Comparison of ENCODE assay signal across 11 mouse cellular contexts in genomic region chr15:92520677-92521225, GRCm38 (mm10).
DNase-seq lines count a peak whose midpoint lies in the region; ATAC-seq and TF ChIP-seq lines count a peak whose summit lies in the region.
"Had no signal": no experiment of that assay in that cellular context is flagged by ENCODE, and none has a peak within 500 bp of the region (broad histone marks: within the 10 kb centered on the region; RNA-seq: fewer than 3 reads in every experiment).

No protein-coding gene starts in this region.

- H3K27ac ChIP-seq in lung, embryonic 14.5 days (ENCODE audit: low read depth), result no peak overlapping the region
- H3K27ac ChIP-seq: kidney, postnatal 0 days had no signal

- TF ChIP-seq CTCF in lung, embryonic 14.5 days (IDR thresholded peaks at IDR 0.05; ENCODE audit: low read depth), result no peak

- H3K36me3 ChIP-seq in lung, embryonic 14.5 days (ENCODE audit: insufficient read depth), result no peaks in the 10 kb centered on the region

- DNase-seq in cerebellum, postnatal 10 days, result peak; percentile 34 to 41
- no peak for DNase-seq in cerebellum, adult 18-20 months
- peak; percentile 33 for DNase-seq in lung, embryonic 14.5 days
- DNase-seq in lung, adult 18-20 months, result no peak
- peak; percentile 26 to 30 for DNase-seq in layer of hippocampus, postnatal 10 days (ENCODE audit: low spot score in 2 of 2)
- peak; percentile 27 for DNase-seq in retina, embryonic 14.5 days (ENCODE audit: low spot score)
- no peak for DNase-seq in yolk sac, embryonic 10.5 days (ENCODE audit: low spot score)
- no peak for DNase-seq in kidney, postnatal 36 days
- DNase-seq: lung, postnatal 4 days had no signal

- H3K4me2 ChIP-seq in lung, embryonic 14.5 days, result peak overlapping the region; percentile 31; the same call in 1 of the 2 replicates

- 23% methylated on average over 19 of the region's 19 CpGs for WGBS in lung, embryonic 14.5 days

- H3K9me3 ChIP-seq in lung, embryonic 14.5 days (ENCODE audit: low read depth, low read length), result no peaks in the 10 kb centered on the region

- ATAC-seq in lung, embryonic 14.5 days (ENCODE audit: insufficient read depth), result no peak
- ATAC-seq: Patski had no signal

- no peak overlapping the region for H3K4me3 ChIP-seq in lung, embryonic 14.5 days (ENCODE audit: low read depth, low read length)

- H3K27me3 ChIP-seq in lung, embryonic 14.5 days (ENCODE audit: insufficient read depth, low read length), result no peaks in the 10 kb centered on the region; the same call in 1 of the 2 replicates

- no peak overlapping the region for H3K9ac ChIP-seq in lung, embryonic 14.5 days

- peaks cover 5% of the 10 kb centered on the region; the same call in 1 of the 2 replicates for H3K4me1 ChIP-seq in lung, embryonic 14.5 days (ENCODE audit: insufficient read depth)

Comparison
In these comparisons a context has a peak if more than half of its experiments do, and no peak if none do; other contexts are left out.
1. DNase-seq: peak in cerebellum, postnatal 10 days (2 of 2), lung, embryonic 14.5 days (single experiment), layer of hippocampus, postnatal 10 days (2 of 2) and retina, embryonic 14.5 days (single experiment); none in cerebellum, adult 18-20 months (0 of 2), lung, adult 18-20 months (0 of 2), yolk sac, embryonic 10.5 days (single experiment) and kidney, postnatal 36 days (0 of 2).